ENCODE assay signal across 1 mouse cellular context in the genomic region with DNA sequence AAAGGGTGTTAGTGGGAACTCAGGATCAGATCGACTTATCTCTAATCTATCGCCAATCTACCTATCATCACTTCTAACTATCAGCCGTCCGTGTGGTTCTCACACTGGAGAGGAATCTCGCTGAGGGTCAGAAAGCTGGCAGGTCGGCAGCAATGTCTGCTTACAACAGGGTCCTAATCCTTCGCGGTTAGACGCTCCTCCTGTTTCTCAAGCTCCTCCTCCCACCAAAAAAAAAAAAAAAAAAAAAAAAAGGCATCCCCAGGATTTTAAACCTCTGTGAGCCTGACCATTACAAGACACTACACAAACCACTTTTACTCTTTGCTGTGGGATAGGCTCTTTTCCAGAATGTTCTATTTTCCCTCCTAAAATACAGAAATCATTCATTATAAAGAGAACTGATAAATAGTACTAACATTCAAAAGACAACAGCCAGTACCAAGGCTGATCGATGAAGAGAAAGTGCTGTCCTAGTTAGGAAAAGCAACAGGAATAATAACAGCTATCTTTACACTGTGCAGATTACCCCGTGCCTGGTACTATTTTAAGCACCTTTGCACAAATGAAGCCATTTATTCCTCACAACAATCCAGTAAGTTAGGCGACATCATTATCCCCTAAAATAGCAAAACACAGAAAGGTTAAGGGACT.
A peak's percentile ranks its signal among the peaks of the same experiment; 100 is the strongest.
TF ChIP-seq lines count a peak whose summit lies in the region.

No protein-coding gene starts in this region.

TF ChIP-seq in MEL, 35 proteins besides CTCF, POLR2A, EP300 and RAD21 (continued from another document):
- TF ChIP-seq ZNF384 (IDR thresholded peaks at IDR 0.05; ENCODE audit: low read depth, low read length): peak; percentile 73
